Mouse (Mus musculus) midbrain, embryonic 14.5 days (tissue): ENCODE measurements around the gene Kcnq5. TPM values are rescaled to one million over a fixed set of nuclear protein-coding genes. Genes with fewer than 3 reads are reported as not detected.
A peak's percentile ranks its signal among the peaks of the same experiment; 100 is the strongest.

Source experiments
- ATAC-seq: fragments of 200-750 bp; cut with Nextera tagmentation; 2 replicates; pipeline ENCODE4 v1.8.0; 2017; ENCODE audit warnings: moderate number of reproducible peaks, moderate library complexity; ENCODE audit not compliant: low FRiP score, low TSS enrichment
- DNase-seq: peaks from one replicate; pipeline ENCODE4 v3.0.0-alpha.2; 2015
- H3K27ac ChIP-seq: fragments of 300-500 bp; sonication (generic); replicated peaks from 2 replicates; pipeline ENCODE4 v1.5.1; 2014; ENCODE audit warnings: mild to moderate bottlenecking, low read depth, low read length, moderate library complexity
- H3K27me3 ChIP-seq: fragments of 300-500 bp; sonication (generic); 2 replicates; pipeline ENCODE4 v1.6.1; 2014; ENCODE audit warnings: low read length, control low read depth, mixed read lengths; ENCODE audit not compliant: control insufficient read depth, insufficient read depth
- H3K36me3 ChIP-seq: fragments of 300-500 bp; sonication (generic); 2 replicates; pipeline ENCODE4 v1.6.1; 2014; ENCODE audit warnings: low read length, control low read depth; ENCODE audit not compliant: control insufficient read depth, insufficient read depth
- H3K4me1 ChIP-seq: fragments of 300-500 bp; sonication (generic); 2 replicates; pipeline ENCODE4 v1.6.1; 2014; ENCODE audit warnings: mild to moderate bottlenecking, antibody characterized with exemption, low read length, control low read depth; ENCODE audit not compliant: control insufficient read depth, insufficient read depth
- H3K4me2 ChIP-seq: fragments of 300-500 bp; sonication (generic); 2 replicates; pipeline ENCODE4 v1.6.1; 2014; ENCODE audit warnings: mild to moderate bottlenecking, low read length, moderate library complexity
- H3K4me3 ChIP-seq: fragments of 300-500 bp; sonication (generic); replicated peaks from 2 replicates; pipeline ENCODE4 v1.5.1; 2014; ENCODE audit warnings: low read depth, low read length
- H3K9ac ChIP-seq: fragments of 300-500 bp; sonication (generic); replicated peaks from 2 replicates; pipeline ENCODE4 v1.6.1; 2014; ENCODE audit warnings: mild to moderate bottlenecking, low read length, moderate library complexity
- H3K9me3 ChIP-seq: fragments of 300-500 bp; sonication (generic); 2 replicates; pipeline ENCODE4 v1.6.1; 2016; ENCODE audit warnings: low read length, control low read depth, mixed read lengths; ENCODE audit not compliant: control insufficient read depth
- WGBS: fragments of 180-500 bp; shearing (Covaris S2); extraction: QIAGEN DNeasy Blood & Tissue Kit; methylation state at CpG from one replicate; pipeline ENCODE4 v1.1.7; 2014; 5-methylcytosine and 5-hydroxymethylcytosine counted together
- polyA plus RNA-seq: library from polyadenylated mRNA; unstranded; fragments of >200 nt; fragmentation: Nextera tagmentation; extraction: Ambion mirVana; gene quantifications from 2 replicates; pipeline ENCODE4 v1.2.1, GENCODE M21; 2014

Kcnq5 gene
- 1.2 and 1.4 TPM in 2 replicates for polyA plus RNA-seq

- H3K4me2 ChIP-seq = peak within 1 kb of the TSS; percentile 98
- peak within 1 kb of the TSS; percentile 62 for H3K9ac ChIP-seq
- no peak within 1 kb of the TSS for H3K27ac ChIP-seq
- DNase-seq (peak; percentile 85), ATAC-seq (peak; percentile 89)
- peak within 1 kb of the TSS; percentile 74 for H3K4me3 ChIP-seq
- under 1% methylated on average over 73 of the region's 89 CpGs for WGBS
- peaks cover 10% of the 10 kb centered on the region for H3K4me1 ChIP-seq
- no peaks in the 10 kb centered on the region for H3K9me3 ChIP-seq
- H3K36me3 ChIP-seq = no peaks in the 10 kb centered on the region
- H3K27me3 ChIP-seq = peaks cover 23% of the 10 kb centered on the region
These were observed at the start of gene Kcnq5 for GRCm38 (mm10) chr1:21961251-21962082. Kcnq5 (minus strand) TSS chr1:21961942.

- Histone ChIP-seq H3K36me3 (no peaks in the 10 kb centered on the region), H3K27me3 (no peaks in the 10 kb centered on the region), H3K4me2 (no peak overlapping the region), H3K4me1 (no peaks in the 10 kb centered on the region), H3K9ac (no peak overlapping the region), H3K9me3 (no peaks in the 10 kb centered on the region), H3K27ac (no peak overlapping the region), H3K4me3 (no peak overlapping the region)
- no peak for DNase-seq
- ATAC-seq = no peak
These were observed 18.0 kb upstream of the Kcnq5 start for GRCm38 (mm10) chr1:21979755-21980154.

- DNase-seq (no peak), ATAC-seq (no peak)
- 80% methylated on average over 1 of the region's 1 CpGs for WGBS
- Histone ChIP-seq H3K4me1 (no peaks in the 10 kb centered on the region), H3K27ac (no peak overlapping the region), H3K36me3 (no peaks in the 10 kb centered on the region), H3K27me3 (no peaks in the 10 kb centered on the region), H3K4me3 (no peak overlapping the region), H3K4me2 (no peak overlapping the region), H3K9ac (no peak overlapping the region), H3K9me3 (no peaks in the 10 kb centered on the region)
These were observed 17.6 kb upstream of the Kcnq5 start for GRCm38 (mm10) chr1:21979292-21979691.

GRCm38 (mm10) chr1:21974040-21974439, 12.3 kb upstream of the Kcnq5 start:
- H3K9ac ChIP-seq = no peak overlapping the region
- H3K27me3 ChIP-seq = no peaks in the 10 kb centered on the region
- WGBS = 90% methylated on average over 3 of the region's 3 CpGs
- no peak overlapping the region for H3K27ac ChIP-seq
- no peaks in the 10 kb centered on the region for H3K36me3 ChIP-seq
- DNase-seq (no peak), ATAC-seq (no peak)
- H3K4me3 ChIP-seq = no peak overlapping the region
- H3K4me1 ChIP-seq = no peaks in the 10 kb centered on the region
- no peaks in the 10 kb centered on the region for H3K9me3 ChIP-seq
- H3K4me2 ChIP-seq = no peak overlapping the region

GRCm38 (mm10) chr1:21967139-21967538, 5.4 kb upstream of the Kcnq5 start:
- peaks cover 2% of the 10 kb centered on the region for H3K4me1 ChIP-seq
- ATAC-seq (no peak), DNase-seq (peak; percentile 76)
- H3K4me3 ChIP-seq = no peak overlapping the region
- no peak overlapping the region for H3K9ac ChIP-seq
- no peak overlapping the region for H3K4me2 ChIP-seq
- no peak overlapping the region for H3K27ac ChIP-seq
- WGBS = 84% methylated on average over 3 of the region's 3 CpGs
- peaks cover 9% of the 10 kb centered on the region for H3K27me3 ChIP-seq
- H3K9me3 ChIP-seq = no peaks in the 10 kb centered on the region
- no peaks in the 10 kb centered on the region for H3K36me3 ChIP-seq

- 60% methylated on average over 16 of the region's 16 CpGs for WGBS
- no peaks in the 10 kb centered on the region for H3K9me3 ChIP-seq
- no peak overlapping the region for H3K4me2 ChIP-seq
- peaks cover 23% of the 10 kb centered on the region for H3K27me3 ChIP-seq
- ATAC-seq (no peak), DNase-seq (no peak)
- H3K27ac ChIP-seq = no peak overlapping the region
- no peak overlapping the region for H3K9ac ChIP-seq
- no peaks in the 10 kb centered on the region for H3K36me3 ChIP-seq
- peaks cover 10% of the 10 kb centered on the region for H3K4me1 ChIP-seq
- H3K4me3 ChIP-seq = no peak overlapping the region
These were observed 1.4 kb upstream of the Kcnq5 start for GRCm38 (mm10) chr1:21962896-21963864.

GRCm38 (mm10) chr1:21962083-21962471, 335 bp upstream of the Kcnq5 start:
- peak overlapping the region; percentile 62 for H3K9ac ChIP-seq
- no peaks in the 10 kb centered on the region for H3K36me3 ChIP-seq
- peak overlapping the region; percentile 98 for H3K4me2 ChIP-seq
- H3K27ac ChIP-seq = no peak overlapping the region
- peaks cover 10% of the 10 kb centered on the region for H3K4me1 ChIP-seq
- no peaks in the 10 kb centered on the region for H3K9me3 ChIP-seq
- ATAC-seq = peak; percentile 22
- peak; percentile 42 for DNase-seq
- H3K4me3 ChIP-seq = peak overlapping the region; percentile 74
- peaks cover 23% of the 10 kb centered on the region for H3K27me3 ChIP-seq
- under 1% methylated on average over 19 of the region's 19 CpGs for WGBS

GRCm38 (mm10) chr1:21960421-21961250, 1.1 kb downstream of the Kcnq5 start:
- peaks cover 23% of the 10 kb centered on the region for H3K27me3 ChIP-seq
- peak overlapping the region; percentile 98 for H3K4me2 ChIP-seq
- no peaks in the 10 kb centered on the region for H3K36me3 ChIP-seq
- under 1% methylated on average over 46 of the region's 48 CpGs for WGBS
- peaks cover 10% of the 10 kb centered on the region for H3K4me1 ChIP-seq
- DNase-seq = peak; percentile 22
- peak; percentile 70 for ATAC-seq
- peak overlapping the region; percentile 74 for H3K4me3 ChIP-seq
- H3K9me3 ChIP-seq = no peaks in the 10 kb centered on the region
- no peak overlapping the region for H3K27ac ChIP-seq
- peak overlapping the region; percentile 62 for H3K9ac ChIP-seq
